Mouse (Mus musculus): Measurements from ENCODE around the gene Serpinb9b.

DNA sequence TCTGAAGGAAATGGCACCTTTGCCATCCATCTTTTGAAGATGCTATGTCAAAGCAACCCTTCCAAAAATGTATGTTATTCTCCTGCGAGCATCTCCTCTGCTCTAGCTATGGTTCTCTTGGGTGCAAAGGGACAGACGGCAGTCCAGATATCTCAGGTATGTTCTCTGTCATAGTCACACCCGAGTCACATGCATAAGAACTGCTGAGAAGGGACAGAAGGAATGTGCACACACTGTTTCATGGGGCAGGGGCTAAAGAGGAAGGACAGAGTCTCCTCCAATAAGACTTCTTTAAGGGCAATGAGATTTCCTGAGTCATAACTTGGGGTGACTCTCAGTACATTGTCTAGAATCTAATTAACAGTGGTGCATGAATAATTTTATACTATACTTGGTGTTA, 20.7 kb upstream of the Serpinb9b start:
- no peak for TF ChIP-seq CTCF (IDR thresholded peaks at IDR 0.05; ENCODE audit: low read depth)
- TF ChIP-seq EP300 (optimal IDR thresholded peaks at IDR 0.05): no peak

Data from stomach, postnatal 0 days (tissue).